Mouse (Mus musculus): ENCODE data around the gene Arhgap23. TPM values are rescaled to one million over a fixed set of nuclear protein-coding genes. Genes with fewer than 3 reads are reported as not detected.

Gene Arhgap23
- total RNA-seq, 2 experiments from 2014 or later, result 84.0 to 91.8 TPM

DNA sequence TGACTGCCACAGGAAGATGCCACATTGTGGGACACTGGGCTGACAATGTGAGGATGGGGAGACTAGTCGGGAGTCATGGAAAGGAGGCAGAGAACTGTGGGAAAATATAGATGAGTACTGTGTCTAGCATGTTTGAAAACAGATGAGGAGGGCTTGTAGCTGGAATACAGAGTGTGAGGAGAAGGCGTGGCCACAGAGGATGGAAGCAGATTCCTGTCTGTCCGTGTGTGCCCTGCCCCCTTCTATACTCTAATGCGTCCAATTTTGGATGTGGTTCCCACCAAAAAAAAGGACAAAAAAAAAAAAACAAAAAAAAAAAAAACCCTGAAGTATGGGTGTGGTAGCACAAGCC lies 13.4 kb downstream of the Arhgap23 start:
- no peak for DNase-seq (ENCODE audit: extremely low spot score in 1 of 2, low spot score in 2 of 2)
- intact Hi-C loops (cut with DNase I), result no loop called here

DNA sequence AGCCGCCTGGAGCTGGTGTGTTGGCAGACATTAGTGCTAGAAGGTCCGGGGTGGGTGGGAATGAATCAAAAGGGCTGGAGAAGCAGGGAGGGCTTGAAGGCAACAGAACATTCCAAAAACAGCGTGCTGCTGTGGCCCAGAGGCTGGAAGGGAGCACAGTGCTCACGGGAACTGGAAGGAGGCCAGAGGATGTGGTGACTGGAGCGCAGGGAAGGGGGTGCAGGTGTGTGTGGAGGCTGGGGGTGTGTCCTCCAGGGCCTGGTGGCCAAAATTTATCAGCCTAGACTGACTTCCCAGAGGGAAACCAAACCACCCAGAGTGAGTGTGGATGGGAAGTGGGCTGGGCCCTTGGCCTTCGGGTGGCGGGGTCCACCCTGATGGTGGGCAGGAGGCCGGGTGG lies 14.3 kb downstream of the Arhgap23 start:
- intact Hi-C loops (cut with DNase I), result no loop called here
- no peak for DNase-seq (ENCODE audit: extremely low spot score in 1 of 2, low spot score in 2 of 2)

DNA sequence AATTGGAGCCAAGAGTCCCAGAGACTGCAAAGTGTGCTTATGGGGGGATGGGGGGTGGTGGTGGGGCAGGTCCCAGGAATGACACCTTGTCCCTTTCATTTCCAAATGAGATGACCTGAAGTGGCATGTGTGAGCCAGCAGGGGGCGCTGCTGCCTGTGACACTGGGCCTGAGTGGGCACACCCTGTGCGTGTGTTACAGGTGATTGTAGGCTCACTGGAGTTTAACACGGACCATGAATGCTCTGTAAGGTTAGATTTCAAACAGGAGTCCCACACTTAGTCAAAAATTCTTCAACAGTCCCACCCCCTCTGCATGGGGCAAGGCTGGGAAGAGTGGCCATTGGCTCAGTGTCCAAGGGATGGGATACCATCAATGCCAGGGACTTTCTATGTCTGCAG lies 16.7 kb downstream of the Arhgap23 start:
- no peak for DNase-seq (ENCODE audit: extremely low spot score in 1 of 2, low spot score in 2 of 2)
- intact Hi-C loops (cut with DNase I), result no loop called here

DNA sequence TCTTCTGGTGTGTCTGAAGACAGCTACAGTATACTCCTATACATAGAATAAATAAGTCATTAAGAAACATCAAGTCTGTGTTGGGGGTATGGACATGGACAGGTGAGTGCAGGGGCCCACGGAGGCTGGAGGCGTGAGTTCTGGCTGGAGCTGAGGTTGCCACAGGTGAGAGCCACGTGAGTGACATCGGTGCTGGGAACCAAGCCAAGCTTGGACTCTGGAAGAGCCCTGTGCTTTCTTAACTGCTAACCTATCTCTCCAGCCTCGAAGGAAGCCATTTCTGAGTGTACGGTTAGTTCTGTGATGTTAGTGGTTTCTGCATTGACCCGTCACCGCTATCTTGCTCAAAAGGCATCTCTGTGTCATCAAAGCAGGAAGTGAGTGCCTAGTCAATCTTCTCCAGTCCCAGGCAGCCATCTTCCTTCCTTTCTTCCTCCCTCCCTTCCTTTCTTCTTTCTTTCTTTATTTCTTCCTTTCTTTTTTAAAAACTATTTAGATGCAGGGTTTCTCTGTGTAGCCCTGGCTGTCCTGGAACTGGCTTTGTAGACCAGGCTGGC lies 17.7 kb downstream of the Arhgap23 start:
- intact Hi-C loops (cut with DNase I), result no loop called here
- no peak for DNase-seq (ENCODE audit: extremely low spot score in 1 of 2, low spot score in 2 of 2)

DNA sequence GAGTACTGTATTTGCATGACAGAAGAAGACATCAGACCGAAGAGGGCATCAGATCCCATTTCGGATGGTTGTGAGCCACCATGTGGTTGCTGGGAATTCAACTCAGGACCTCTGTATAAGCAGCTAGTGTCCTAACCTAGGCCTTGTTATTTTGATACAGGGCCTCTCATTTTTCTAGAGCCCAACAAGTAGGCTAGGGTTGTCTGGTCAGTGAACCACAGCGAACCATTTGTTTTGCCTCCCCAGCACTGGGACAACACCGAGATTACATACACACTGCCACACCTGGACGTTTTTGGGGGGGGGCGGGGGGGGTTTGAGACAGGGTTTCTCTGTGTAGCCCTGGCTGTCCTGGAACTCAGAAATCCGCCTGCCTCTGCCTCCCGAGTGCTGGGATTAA lies 18.8 kb downstream of the Arhgap23 start:
- DNase-seq (ENCODE audit: extremely low spot score in 1 of 2, low spot score in 2 of 2), result no peak
- intact Hi-C loops (cut with DNase I), result no loop called here

DNA sequence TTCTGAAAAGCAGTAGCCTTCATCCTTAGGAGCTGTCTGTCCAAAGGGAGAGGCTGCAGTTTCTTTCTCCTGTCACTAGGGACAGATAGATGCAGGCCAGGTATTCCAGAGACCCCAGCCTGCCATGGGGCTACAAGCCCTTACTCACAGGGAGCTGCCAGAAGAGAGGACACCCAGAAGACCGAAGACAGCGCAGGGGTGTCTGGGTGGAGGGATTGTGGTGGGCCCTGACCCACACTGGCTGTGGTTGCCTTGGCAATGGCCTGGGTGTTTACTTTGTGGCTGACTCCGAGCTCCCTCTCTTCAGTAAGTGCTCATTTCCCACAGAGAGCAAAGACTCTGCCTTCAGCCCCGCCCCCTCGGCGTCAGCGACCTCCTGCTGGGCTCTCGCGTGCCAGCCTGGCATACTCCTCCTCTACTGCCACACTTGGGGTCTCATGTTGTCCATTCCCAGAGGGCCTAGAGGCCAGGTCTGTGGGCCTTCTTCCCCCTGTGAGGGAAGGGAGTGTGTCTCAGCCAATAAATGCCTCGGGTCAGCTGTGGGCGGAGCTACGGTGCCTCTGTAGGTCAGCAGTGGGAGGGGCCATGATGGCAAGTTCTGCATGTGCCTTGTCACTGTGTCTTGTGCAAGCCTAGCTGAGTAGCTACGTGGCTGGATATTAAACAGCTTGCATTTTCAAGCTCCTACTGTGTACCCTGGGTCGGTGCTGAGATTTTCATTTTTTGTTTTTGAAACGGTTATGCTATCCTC lies 19.5 kb downstream of the Arhgap23 start:
- intact Hi-C loops (cut with DNase I), result no loop called here
- peak in 1 of 2 experiments; percentile 87 for DNase-seq (ENCODE audit: extremely low spot score in 1 of 2, low spot score in 2 of 2)

DNA sequence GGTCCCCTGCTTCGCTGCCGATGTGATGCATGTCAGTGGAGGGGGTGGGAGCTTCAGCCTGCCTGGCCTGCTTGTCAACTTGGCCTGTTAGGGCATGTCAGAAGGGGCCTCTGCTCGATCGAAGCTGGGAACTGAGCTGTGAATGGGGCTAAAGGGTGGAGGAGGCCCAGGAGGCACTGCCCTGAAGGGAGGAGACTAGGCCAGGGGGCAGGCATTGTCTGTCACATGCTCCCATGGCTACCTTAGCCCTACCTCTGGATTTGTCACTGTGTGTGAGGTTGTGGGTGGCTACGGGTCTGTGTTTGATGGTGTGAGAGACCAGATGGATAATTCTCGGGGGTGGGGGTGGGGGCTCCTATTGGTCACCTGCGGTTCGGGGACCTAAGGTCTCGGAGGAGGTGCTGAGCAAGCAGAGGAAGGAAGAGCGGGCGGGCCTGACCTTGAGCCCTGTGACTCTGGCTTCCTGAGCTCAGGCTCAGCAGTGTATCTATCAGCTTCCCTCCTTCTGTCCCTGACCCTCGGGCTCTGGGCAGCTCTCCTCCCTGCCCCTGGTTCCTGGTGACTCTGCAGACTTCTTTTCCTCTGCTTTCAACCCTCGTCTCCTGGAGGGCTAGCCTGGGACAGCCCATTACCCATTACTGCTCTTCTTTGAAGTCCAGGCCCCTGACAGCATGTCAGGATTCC lies 20.6 kb downstream of the Arhgap23 start:
- intact Hi-C loops (cut with DNase I), result no loop called here
- no peak for DNase-seq (ENCODE audit: extremely low spot score in 1 of 2, low spot score in 2 of 2)

DNA sequence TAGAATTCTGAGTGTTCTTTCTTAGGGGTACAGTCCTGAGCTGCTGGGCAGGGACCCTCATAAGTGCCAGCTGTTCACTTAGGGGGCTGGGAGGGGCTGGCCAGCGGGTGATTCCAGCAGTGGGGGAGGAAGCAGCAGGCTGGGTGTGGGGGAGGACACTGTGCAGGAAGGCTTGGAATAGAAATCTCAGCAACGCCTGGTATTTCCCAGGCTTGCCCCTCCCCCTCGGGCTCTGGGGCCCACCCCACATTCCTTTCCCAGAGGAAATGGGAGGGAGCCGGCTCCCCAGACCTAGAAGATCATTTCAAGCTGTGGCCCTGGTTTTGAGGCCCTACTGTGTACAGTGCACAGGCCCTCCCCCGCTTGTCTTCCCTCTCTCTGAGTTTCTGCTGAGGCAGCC lies 22.4 kb downstream of the Arhgap23 start:
- intact Hi-C loops (cut with DNase I), result no loop called here
- DNase-seq (ENCODE audit: extremely low spot score in 1 of 2, low spot score in 2 of 2), result peak in 1 of 2 experiments; percentile 93

DNA sequence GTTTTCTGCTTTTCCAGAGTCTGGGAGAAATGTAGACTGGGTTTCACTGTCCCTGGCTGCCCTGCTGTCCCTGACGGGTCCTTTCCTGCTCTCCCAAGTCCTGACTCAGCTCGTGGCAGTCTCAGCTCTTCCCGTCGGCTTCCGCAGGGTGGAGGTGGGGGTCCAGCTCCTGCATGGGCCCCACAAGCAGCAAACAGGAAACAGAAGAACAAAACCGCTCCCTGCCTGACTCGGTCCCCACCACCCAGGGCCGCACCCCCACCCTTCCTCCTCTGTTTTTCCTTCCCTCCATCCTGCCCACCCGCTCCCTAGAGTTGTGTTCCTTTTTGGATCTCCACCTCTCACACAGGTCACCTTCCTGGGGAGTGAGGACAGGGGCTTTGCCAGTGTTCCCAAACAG lies 23.5 kb downstream of the Arhgap23 start:
- peak in 1 of 2 experiments; percentile 72 for DNase-seq (ENCODE audit: extremely low spot score in 1 of 2, low spot score in 2 of 2)
- intact Hi-C loops (cut with DNase I), result no loop called here

DNA sequence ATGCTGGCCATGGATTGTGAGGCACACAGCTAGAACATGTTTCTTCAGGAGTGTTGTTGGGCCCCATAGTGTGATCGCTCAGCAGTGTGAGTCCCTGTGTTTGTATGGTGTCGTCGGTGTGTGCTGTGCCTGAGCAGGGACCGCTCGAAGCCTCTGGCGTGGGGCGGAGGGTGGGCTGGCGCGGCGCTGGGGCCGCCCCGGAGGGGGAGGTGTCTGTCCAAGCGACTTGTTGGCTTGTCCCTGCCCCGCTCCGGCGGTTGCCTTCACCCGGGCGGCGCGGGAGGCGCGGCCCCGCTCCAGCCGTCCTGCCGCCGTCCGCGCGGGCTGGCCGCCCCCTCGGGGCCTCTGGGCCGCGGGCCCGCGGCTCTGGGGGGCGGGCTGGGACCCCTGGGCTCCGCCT lies 24.6 kb downstream of the Arhgap23 start:
- intact Hi-C loops (cut with DNase I), result no loop called here

DNA sequence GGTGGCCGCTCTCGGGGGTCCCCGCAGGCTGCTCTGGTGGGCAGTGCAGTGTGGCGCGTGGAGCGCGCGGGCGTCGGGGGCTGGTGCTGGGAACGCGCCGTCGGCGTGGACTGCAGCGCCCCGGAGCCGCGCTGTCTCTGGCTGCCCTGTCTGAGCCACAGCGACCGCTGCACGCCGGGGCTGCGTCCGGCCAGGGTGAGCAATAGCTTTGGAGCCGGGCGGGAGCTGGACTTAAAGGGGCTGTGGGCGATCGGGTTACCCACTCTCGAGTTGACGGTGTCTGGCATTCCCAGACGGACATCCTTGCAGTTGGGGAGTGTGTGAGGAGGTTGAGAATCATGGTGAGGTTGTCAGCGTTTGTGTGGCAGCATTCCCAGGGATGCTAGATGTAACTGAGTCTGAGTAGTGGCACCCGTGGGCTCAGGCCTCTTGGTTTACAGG lies 25.1 kb downstream of the Arhgap23 start:
- DNase-seq (ENCODE audit: extremely low spot score in 1 of 2, low spot score in 2 of 2), result no peak
- intact Hi-C loops (cut with DNase I), result no loop called here

More for the DNA sequence above, 24.6 kb downstream of the Arhgap23 start:
- DNase-seq (ENCODE audit: extremely low spot score in 1 of 2, low spot score in 2 of 2), result peak in 1 of 2 experiments; percentile 87

DNA sequence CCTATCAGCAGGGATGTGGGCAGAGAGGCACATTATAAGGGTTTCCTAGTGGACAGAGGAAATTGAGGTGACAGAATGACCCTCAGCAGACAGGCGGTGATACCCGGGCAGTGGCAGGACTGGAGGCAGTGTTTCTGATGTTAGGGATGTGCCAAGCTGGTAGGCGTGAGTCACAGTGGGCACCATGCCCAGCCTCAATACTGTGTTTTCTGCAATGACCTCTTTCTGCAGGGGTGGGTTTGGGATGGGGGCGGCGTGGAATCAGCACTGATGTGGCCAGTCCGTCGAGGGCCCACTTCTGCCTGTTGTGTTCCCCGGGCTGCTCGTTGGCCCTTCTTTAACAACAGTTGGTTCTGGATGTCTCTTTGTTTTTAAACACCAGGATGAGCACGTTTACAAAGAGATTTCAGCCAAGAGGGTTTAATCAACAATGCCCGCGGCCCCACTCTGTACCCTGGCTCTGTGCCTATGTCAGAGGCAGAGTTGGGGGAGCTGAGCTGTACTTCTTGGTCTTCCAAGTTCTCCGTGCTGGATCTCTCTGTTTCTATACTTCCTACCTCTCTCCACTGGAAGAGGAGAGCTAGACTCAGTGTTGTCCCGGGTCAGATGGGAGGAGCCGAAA lies 25.8 kb downstream of the Arhgap23 start:
- DNase-seq (ENCODE audit: extremely low spot score in 1 of 2, low spot score in 2 of 2), result no peak
- intact Hi-C loops (cut with DNase I), result no loop called here

DNA sequence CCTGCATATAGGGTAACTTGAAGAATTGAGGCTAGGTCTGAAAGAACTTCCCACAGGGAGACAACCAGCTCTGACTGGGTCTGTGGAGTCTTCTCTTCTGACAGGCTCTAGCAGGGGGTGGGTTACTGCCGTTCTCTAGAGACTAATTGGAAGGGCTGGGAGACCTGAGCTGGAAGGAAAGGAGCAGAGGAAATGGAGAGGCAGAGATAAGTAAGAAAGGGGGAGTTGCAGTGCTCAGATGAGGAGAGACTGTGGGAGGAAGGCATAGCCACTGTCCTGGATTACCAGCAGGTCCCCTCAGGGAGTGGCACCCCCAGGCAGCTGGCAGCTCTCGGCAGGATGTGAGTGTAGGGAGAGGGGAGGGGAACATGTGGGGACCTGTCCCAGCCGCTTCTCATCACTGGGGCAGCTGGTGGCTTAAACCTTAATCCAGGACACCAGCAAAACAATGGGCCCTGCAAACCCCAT lies 26.4 kb downstream of the Arhgap23 start:
- DNase-seq (ENCODE audit: extremely low spot score in 1 of 2, low spot score in 2 of 2), result no peak
- intact Hi-C loops (cut with DNase I), result no loop called here

DNA sequence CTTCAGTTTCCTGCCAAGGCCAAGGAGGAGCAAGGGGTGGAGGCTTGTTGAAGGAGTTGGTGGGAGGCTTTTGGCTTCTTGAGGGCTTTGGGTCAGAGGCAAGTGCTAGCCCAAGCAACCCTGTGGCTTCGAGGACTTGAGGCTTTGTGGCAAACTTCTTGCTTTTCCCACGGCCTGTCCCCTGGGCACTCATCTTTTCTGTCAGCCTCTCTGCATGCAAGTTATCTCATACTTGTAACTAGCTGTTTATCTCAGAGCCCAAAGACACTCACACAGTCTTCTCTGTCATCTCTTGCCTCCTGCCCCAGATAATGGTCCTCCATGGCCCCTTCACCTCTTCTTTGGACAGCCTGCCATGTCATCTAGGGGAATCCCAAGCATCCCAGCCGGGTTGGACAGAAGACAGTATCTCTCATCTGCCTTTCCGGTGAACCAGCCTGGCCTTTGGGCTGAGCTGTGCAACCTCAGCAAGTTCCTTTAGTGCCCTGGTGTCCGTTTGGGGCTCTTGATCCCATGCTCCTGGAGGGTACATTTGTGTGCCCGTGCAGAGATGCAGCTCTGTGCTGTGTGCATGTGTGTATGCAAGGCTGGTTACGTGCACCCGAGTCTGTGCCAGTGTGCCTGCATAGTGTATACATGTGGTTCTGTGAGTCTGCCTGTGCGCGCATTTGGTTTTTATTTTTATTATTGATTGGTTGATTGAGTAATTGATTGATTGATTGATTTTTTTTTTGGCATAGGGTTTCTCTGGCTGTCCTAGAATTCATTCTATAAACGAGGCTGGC lies 27.8 kb downstream of the Arhgap23 start:
- DNase-seq (ENCODE audit: extremely low spot score in 1 of 2, low spot score in 2 of 2), result no peak
- intact Hi-C loops (cut with DNase I), result no loop called here

DNA sequence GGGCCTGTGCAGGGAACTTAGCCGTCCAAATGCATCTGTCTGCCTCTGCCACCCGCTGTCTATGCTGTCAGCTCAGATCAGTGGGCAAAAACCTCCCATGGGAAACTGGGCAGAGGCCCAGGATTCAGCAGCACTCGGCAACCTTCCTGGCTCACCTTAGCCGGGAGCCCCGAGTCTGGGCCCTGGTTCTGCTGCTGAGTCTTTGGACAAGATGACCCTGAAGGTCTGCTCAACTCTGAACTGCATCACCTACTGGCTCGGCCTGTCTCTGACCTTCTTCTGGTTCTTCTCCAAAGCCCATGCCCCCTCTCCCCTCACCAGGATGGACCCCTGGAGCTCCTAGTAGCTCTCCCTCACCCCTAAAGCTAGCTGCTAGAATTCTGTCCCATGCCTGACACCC lies 30.3 kb downstream of the Arhgap23 start:
- intact Hi-C loops (cut with DNase I), result no loop called here

DNA sequence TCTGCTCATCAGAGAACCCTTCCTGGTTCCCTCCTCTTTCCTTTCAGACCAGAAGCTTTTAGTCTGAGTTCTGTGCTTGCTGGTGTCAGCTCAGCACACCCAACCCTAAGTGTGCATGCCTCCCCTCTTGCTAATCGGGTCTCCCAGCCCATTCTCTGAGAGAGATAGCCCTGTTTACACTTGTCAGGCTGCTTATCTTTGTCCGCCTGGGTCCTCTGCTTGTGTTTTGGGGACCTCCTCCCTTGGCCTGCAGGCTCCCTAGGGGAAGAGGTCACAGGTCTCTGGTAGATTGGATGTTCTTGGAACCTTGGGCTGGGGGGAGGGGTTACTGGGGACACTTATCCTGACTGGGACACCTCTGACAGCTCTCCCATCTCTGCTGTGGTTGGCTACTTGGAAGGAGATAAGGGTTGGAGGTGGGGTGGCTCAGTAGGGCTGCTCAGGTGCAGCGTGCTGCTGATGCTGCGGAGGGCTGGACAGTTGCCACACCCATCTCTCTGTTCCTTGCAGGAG lies 30.7 kb downstream of the Arhgap23 start:
- intact Hi-C loops (cut with DNase I), result no loop called here
- no peak for DNase-seq (ENCODE audit: extremely low spot score in 1 of 2, low spot score in 2 of 2)

More for the DNA sequence above, 30.3 kb downstream of the Arhgap23 start:
- DNase-seq (ENCODE audit: extremely low spot score in 1 of 2, low spot score in 2 of 2), result no peak

DNA sequence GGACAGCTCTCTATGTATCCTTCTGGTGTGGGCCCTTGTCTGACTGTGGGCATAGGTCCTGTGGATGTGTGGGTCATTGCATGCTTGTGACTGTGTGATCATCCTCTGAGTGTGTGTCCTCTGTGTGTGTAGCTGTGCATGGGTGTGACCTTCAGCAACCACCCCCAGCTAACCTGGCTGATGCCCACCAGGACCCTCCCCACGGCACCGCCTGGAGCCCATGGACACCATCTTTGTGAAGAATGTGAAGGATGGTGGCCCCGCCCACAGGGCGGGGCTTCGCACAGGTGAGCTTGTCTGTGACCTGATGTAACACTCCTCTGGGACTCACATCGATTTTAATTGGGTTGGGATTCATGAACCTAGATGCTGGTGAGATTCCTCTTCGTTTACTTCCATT lies 32.6 kb downstream of the Arhgap23 start:
- DNase-seq (ENCODE audit: extremely low spot score in 1 of 2, low spot score in 2 of 2), result no peak
- intact Hi-C loops (cut with DNase I), result no loop called here

DNA sequence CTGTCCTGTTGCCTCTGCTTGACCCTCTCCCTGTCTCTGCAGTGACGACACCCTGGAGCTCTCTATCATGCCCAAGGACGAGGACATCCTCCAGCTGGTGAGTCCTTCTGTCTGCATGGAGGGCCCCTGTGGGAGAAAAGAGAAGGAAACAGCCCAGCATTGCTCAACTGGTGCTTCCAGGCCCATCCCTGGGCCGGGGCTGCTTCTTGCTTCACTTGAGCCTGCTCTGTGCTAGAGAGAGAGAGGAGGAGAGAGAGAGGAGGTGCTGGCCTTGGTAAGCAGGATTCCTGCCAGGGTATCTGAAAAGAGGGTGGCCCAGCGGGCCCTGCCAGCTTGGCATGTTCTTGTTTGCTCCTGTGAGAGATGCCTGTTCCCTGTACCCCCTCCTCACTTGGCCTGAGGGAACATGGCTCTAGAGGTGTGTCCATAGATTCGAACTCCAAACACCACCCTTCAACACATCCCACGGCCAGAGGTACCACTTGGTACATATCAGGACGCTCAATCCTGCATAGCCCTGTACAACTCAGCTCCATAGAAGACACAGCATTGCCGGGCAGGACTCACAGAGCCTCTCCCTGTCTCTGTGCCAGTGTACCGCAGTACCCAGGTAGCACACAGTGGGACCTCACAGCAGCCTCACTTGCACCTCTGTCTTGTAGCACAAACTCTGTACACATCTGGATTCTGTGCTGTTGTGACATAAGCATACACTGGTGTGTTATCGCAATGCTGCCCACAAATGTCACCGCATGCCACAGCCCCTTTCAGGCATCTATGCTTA lies 33.5 kb downstream of the Arhgap23 start:
- intact Hi-C loops (cut with DNase I), result no loop called here
- no peak for DNase-seq (ENCODE audit: extremely low spot score in 1 of 2, low spot score in 2 of 2)

Measured in left cerebral cortex, postnatal 10 days (tissue).